Mouse (Mus musculus): ENCODE data around the gene Evi2b. TPM values are rescaled to one million over a fixed set of nuclear protein-coding genes. Genes with fewer than 3 reads are reported as not detected.

Evi2b gene
- polyA plus RNA-seq, 1 experiment from 2014 or later: not detected

DNA sequence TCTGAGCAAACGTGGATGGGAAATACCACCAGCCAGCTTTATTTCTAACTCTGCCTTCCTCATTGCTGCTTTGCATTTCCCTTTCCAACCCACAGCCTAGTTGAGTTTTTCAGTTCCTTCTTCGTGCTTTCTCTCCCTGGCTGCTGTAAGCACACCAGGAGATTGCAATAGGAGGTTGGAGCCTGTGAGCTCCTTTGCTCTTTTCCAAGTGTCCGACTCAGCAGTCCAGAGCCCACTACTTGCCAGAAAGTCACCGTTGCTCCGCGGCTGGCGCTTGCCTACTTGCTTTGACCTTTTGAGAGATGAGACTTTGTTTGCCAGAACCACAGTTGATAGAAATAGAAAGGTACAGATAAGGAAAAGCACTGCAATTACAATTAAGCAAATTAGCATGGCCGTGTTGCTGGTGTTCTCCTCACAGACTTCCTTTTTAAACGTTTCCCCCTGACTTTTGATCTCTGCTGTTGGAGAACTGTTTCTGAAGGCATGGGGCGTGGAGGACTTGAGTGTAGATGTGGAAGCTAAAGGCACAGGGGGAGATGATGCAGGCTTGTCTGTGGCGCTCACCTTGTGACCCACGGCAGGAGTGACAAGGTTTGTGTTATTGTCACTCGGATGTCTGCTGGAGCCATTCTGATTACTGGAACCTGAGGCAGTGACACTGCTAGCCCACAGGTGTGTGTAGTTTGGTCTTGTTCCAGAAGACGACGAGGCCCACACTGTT is 3.6 kb upstream of the Evi2b start:
- Histone ChIP-seq H3K36me3 (replicated peaks; ENCODE audit: control insufficient read depth, insufficient read depth) (peaks cover 11% of the 10 kb centered on the region), H3K9ac (no peak overlapping the region), H3K4me2 (replicated peaks) (no peak overlapping the region), H3K4me1 (replicated peaks; ENCODE audit: control insufficient read depth, insufficient read depth, low read length) (no peaks in the 10 kb centered on the region), H3K27ac (no peak overlapping the region), H3K27me3 (ENCODE audit: control insufficient read depth, insufficient read depth, low read length) (no peaks in the 10 kb centered on the region), H3K9me3 (ENCODE audit: control insufficient read depth, low read length) (no peaks in the 10 kb centered on the region), H3K4me3 (replicated peaks; ENCODE audit: low read length) (no peak overlapping the region)
- 86% methylated on average over 15 of the region's 15 CpGs for WGBS
- DNase-seq (ENCODE audit: low spot score) (no peak), ATAC-seq (ENCODE audit: low FRiP score) (no peak)

DNA sequence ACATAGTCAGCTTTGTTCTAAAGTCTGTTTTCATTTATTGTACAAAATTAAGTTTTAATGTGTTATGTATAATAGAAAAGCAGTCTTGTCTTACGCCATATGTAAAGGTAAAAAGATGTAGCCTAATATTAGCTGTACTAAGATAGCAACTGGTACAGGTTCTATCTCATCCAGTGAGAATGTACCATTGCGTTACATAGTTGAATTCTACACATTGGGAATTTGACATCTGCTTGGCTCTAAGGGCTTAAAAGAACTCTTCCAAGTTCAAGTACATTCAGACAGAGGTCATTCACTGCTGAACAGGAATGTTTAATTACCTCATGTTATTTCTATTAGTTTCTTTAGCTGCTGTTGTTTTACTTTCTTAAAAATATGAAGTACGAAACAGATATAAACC is 3.0 kb upstream of the Evi2b start:
- no peaks in the 10 kb centered on the region for H3K27me3 ChIP-seq (ENCODE audit: control insufficient read depth, insufficient read depth, low read length)
- WGBS: 93% methylated on average over 3 of the region's 3 CpGs
- no peak overlapping the region for H3K9ac ChIP-seq
- DNase-seq (ENCODE audit: low spot score): no peak
- no peak overlapping the region for H3K4me2 ChIP-seq (replicated peaks)
- peaks cover 11% of the 10 kb centered on the region for H3K36me3 ChIP-seq (replicated peaks; ENCODE audit: control insufficient read depth, insufficient read depth)
- no peaks in the 10 kb centered on the region for H3K4me1 ChIP-seq (replicated peaks; ENCODE audit: control insufficient read depth, insufficient read depth, low read length)
- ATAC-seq (ENCODE audit: low FRiP score): no peak
- no peaks in the 10 kb centered on the region for H3K9me3 ChIP-seq (ENCODE audit: control insufficient read depth, low read length)
- H3K4me3 ChIP-seq (replicated peaks; ENCODE audit: low read length): no peak overlapping the region
- no peak overlapping the region for H3K27ac ChIP-seq

DNA sequence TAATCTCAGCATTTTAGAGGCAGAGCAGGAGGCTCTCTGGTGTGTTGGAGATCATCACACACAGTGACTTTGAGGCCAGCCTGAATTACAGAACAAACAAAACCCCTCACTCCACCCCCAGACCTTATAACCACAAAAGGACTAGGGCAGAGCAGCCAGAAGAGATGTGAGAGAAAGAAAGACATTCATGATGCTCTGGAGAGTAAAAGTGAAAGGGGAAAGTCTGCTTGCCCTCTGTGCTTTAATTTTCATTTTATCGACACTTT is 681 bp upstream of the Evi2b start:
- no peaks in the 10 kb centered on the region for H3K4me1 ChIP-seq (replicated peaks; ENCODE audit: control insufficient read depth, insufficient read depth, low read length)
- 100% methylated on average over 1 of the region's 1 CpGs for WGBS
- no peak overlapping the region for H3K4me2 ChIP-seq (replicated peaks)
- no peaks in the 10 kb centered on the region for H3K27me3 ChIP-seq (ENCODE audit: control insufficient read depth, insufficient read depth, low read length)
- H3K36me3 ChIP-seq (replicated peaks; ENCODE audit: control insufficient read depth, insufficient read depth): peaks cover 11% of the 10 kb centered on the region
- ATAC-seq (ENCODE audit: low FRiP score) (no peak), DNase-seq (ENCODE audit: low spot score) (no peak)
- no peak overlapping the region for H3K4me3 ChIP-seq (replicated peaks; ENCODE audit: low read length)
- H3K27ac ChIP-seq: no peak overlapping the region
- no peak overlapping the region for H3K9ac ChIP-seq
- no peaks in the 10 kb centered on the region for H3K9me3 ChIP-seq (ENCODE audit: control insufficient read depth, low read length)

DNA sequence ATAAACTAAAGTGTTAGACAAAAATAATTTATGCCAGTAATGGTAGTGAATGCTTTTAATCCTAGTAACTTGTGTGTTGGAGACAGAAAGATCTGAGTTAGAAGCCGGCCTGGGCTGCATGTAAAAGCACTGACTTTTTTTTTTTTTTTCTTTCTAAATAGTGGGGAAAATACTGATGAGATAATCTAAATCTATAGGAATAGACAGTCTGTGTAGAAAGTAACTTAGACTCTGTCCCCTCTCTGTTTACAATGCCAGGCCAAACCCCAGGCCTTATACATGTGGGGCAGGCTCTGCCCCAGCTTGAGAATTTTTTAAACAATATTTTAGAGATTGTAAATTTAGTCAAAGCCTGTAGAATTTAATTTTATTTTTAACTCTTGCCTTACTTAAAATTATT is 618 bp downstream of the Evi2b start:
- H3K4me3 ChIP-seq (replicated peaks; ENCODE audit: low read length): no peak overlapping the region
- no peak overlapping the region for H3K9ac ChIP-seq
- no peak overlapping the region for H3K27ac ChIP-seq
- ATAC-seq (ENCODE audit: low FRiP score) (no peak), DNase-seq (ENCODE audit: low spot score) (no peak)
- 84% methylated on average over 1 of the region's 1 CpGs for WGBS
- no peak overlapping the region for H3K4me2 ChIP-seq (replicated peaks)
- H3K9me3 ChIP-seq (ENCODE audit: control insufficient read depth, low read length): no peaks in the 10 kb centered on the region
- no peaks in the 10 kb centered on the region for H3K4me1 ChIP-seq (replicated peaks; ENCODE audit: control insufficient read depth, insufficient read depth, low read length)
- no peaks in the 10 kb centered on the region for H3K27me3 ChIP-seq (ENCODE audit: control insufficient read depth, insufficient read depth, low read length)
- peaks cover 6% of the 10 kb centered on the region for H3K36me3 ChIP-seq (replicated peaks; ENCODE audit: control insufficient read depth, insufficient read depth)

DNA sequence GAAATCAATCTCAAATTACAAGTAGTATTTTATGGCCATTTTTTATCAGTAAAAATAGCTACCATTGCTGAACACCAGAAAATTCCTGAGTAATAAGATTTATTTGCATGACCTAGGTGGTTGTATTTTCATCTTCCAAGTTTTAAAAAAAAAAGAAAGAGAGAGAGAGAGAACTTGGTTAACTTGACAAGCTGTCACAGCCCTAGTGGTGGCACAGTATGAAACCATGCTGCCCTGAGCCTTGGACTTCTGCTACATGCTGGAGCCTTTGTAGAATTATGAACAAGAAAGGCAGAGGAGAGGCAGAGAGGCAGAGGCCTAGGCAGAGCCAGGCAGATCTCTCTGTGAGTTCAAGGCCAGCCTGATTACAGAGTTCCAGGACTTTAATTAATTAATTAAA is 1.6 kb downstream of the Evi2b start:
- no peak overlapping the region for H3K27ac ChIP-seq
- H3K36me3 ChIP-seq (replicated peaks; ENCODE audit: control insufficient read depth, insufficient read depth): no peaks in the 10 kb centered on the region
- H3K9ac ChIP-seq: no peak overlapping the region
- H3K4me1 ChIP-seq (replicated peaks; ENCODE audit: control insufficient read depth, insufficient read depth, low read length): no peaks in the 10 kb centered on the region
- ATAC-seq (ENCODE audit: low FRiP score) (no peak), DNase-seq (ENCODE audit: low spot score) (no peak)
- H3K4me2 ChIP-seq (replicated peaks): no peak overlapping the region
- H3K27me3 ChIP-seq (ENCODE audit: control insufficient read depth, insufficient read depth, low read length): no peaks in the 10 kb centered on the region
- H3K4me3 ChIP-seq (replicated peaks; ENCODE audit: low read length): no peak overlapping the region
- H3K9me3 ChIP-seq (ENCODE audit: control insufficient read depth, low read length): no peaks in the 10 kb centered on the region

DNA sequence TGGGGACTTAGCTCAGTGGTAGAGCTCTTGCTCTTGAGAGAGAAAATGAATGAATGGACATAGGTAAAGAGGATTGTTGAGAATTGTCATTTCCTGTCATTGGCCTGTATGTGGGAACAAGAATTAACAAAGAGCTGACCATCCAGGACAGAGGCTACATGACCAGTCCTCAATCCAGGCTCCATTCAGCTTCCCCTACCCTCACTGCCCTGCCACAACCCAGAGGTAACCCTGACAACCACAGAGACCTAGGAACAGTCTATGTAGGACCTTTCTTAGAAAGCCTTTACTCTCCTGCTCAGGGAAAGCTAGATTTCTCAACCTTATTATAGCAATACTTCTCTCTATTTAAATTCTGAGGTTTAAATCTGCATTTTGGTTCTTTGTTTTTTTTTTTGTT is 2.8 kb downstream of the Evi2b start:
- H3K9me3 ChIP-seq (ENCODE audit: control insufficient read depth, low read length): no peaks in the 10 kb centered on the region
- no peaks in the 10 kb centered on the region for H3K36me3 ChIP-seq (replicated peaks; ENCODE audit: control insufficient read depth, insufficient read depth)
- no peaks in the 10 kb centered on the region for H3K4me1 ChIP-seq (replicated peaks; ENCODE audit: control insufficient read depth, insufficient read depth, low read length)
- DNase-seq (ENCODE audit: low spot score) (no peak), ATAC-seq (ENCODE audit: low FRiP score) (no peak)
- H3K27ac ChIP-seq: no peak overlapping the region
- H3K4me2 ChIP-seq (replicated peaks): no peak overlapping the region
- no peak overlapping the region for H3K9ac ChIP-seq
- no peaks in the 10 kb centered on the region for H3K27me3 ChIP-seq (ENCODE audit: control insufficient read depth, insufficient read depth, low read length)
- no peak overlapping the region for H3K4me3 ChIP-seq (replicated peaks; ENCODE audit: low read length)

DNA sequence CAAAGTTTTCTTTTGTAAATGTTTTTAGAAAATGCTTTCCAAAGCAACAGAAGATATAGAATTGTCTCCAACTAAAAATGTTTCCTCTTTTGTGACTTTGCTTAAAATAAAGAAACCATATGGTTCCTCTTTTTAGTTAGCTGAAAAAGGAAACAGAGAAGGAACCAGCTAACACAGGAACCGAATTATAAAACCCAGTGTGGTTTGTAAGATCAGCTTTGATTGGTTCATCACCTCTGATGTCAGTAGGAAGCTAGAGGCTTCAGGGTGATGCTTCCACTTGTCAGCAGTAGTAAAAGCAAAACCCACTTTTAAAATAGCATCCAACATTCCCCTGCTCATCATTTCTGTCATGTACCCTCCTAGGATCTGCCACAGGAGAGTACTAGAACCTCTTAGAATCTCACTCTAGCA is 3.7 kb downstream of the Evi2b start:
- WGBS: 80% methylated on average over 1 of the region's 1 CpGs
- Histone ChIP-seq H3K9me3 (ENCODE audit: control insufficient read depth, low read length) (no peaks in the 10 kb centered on the region), H3K4me1 (replicated peaks; ENCODE audit: control insufficient read depth, insufficient read depth, low read length) (no peaks in the 10 kb centered on the region), H3K27me3 (ENCODE audit: control insufficient read depth, insufficient read depth, low read length) (no peaks in the 10 kb centered on the region), H3K36me3 (replicated peaks; ENCODE audit: control insufficient read depth, insufficient read depth) (no peaks in the 10 kb centered on the region), H3K4me2 (replicated peaks) (no peak overlapping the region), H3K4me3 (replicated peaks; ENCODE audit: low read length) (no peak overlapping the region), H3K27ac (no peak overlapping the region), H3K9ac (no peak overlapping the region)
- DNase-seq (ENCODE audit: low spot score): no peak
- no peak for ATAC-seq (ENCODE audit: low FRiP score)

DNA sequence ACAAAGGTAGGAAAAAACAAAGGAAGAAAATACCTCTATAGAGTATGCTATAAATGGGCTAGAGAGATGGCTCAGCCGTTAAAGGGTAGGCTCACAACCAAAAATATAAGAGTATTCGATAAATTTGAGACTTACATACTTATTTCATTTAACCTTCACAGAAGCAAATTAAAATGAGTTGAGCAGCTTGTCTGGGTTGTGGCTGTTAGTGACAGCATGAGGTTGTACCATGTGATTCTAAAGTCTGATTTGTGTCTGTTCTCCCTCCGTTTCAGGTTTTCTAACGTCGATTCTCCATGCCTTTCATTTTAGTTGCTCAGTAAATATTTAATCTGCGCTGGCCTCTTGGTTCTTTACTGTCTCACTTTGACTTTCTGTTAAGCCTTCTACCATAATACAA is 4.3 kb downstream of the Evi2b start:
- no peaks in the 10 kb centered on the region for H3K9me3 ChIP-seq (ENCODE audit: control insufficient read depth, low read length)
- no peak for ATAC-seq (ENCODE audit: low FRiP score)
- no peak overlapping the region for H3K9ac ChIP-seq
- no peak overlapping the region for H3K4me2 ChIP-seq (replicated peaks)
- H3K4me1 ChIP-seq (replicated peaks; ENCODE audit: control insufficient read depth, insufficient read depth, low read length): no peaks in the 10 kb centered on the region
- 88% methylated on average over 6 of the region's 6 CpGs for WGBS
- H3K36me3 ChIP-seq (replicated peaks; ENCODE audit: control insufficient read depth, insufficient read depth): no peaks in the 10 kb centered on the region
- DNase-seq (ENCODE audit: low spot score): no peak
- no peak overlapping the region for H3K4me3 ChIP-seq (replicated peaks; ENCODE audit: low read length)
- no peaks in the 10 kb centered on the region for H3K27me3 ChIP-seq (ENCODE audit: control insufficient read depth, insufficient read depth, low read length)
- no peak overlapping the region for H3K27ac ChIP-seq

DNA sequence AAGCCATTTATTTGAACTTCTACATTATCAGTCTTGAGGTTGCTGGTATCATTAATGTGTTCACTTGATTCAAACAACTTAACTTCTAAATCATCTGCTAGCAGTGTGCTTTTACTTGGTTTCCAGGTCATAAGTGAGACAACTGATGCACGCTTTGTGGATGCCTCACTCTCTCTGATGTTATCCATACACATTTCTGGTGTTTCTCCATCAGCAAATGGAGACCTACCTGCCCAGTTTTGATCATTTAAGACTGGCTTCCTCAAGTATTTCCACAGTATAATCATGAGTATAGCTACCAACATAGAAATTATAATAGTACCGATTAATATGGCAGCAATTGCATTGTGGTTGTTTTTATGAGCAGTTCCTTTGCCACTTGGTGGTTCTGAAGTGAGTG is 7.8 kb downstream of the Evi2b start:
- DNase-seq (ENCODE audit: low spot score) (no peak), ATAC-seq (ENCODE audit: low FRiP score) (no peak)
- H3K36me3 ChIP-seq (replicated peaks; ENCODE audit: control insufficient read depth, insufficient read depth): no peaks in the 10 kb centered on the region
- no peak overlapping the region for H3K4me3 ChIP-seq (replicated peaks; ENCODE audit: low read length)
- no peaks in the 10 kb centered on the region for H3K4me1 ChIP-seq (replicated peaks; ENCODE audit: control insufficient read depth, insufficient read depth, low read length)
- H3K9me3 ChIP-seq (ENCODE audit: control insufficient read depth, low read length): no peaks in the 10 kb centered on the region
- no peaks in the 10 kb centered on the region for H3K27me3 ChIP-seq (ENCODE audit: control insufficient read depth, insufficient read depth, low read length)
- no peak overlapping the region for H3K9ac ChIP-seq
- 100% methylated on average over 2 of the region's 2 CpGs for WGBS
- H3K27ac ChIP-seq: no peak overlapping the region
- no peak overlapping the region for H3K4me2 ChIP-seq (replicated peaks)

DNA sequence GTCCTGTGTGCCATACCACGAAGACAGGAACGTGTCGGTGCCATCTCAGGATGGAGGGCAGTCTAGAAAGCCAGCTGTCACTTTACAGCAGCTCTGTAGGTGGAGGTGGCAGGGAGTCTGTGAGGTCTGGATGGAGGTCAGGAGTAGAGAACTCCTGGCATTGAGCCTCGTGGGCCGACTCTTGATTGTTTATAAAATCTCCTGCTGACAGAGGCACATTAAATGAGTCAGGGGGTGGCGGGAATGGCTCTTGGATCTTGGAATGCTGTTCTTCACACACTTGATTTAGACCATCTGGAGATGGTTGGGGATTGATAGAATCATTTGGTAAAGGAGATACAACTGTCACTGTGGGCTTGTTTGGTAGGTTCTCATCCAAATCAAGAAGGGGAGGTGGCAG is 8.2 kb downstream of the Evi2b start:
- Histone ChIP-seq H3K4me2 (replicated peaks) (no peak overlapping the region), H3K27me3 (ENCODE audit: control insufficient read depth, insufficient read depth, low read length) (no peaks in the 10 kb centered on the region), H3K9ac (no peak overlapping the region), H3K36me3 (replicated peaks; ENCODE audit: control insufficient read depth, insufficient read depth) (no peaks in the 10 kb centered on the region), H3K9me3 (ENCODE audit: control insufficient read depth, low read length) (no peaks in the 10 kb centered on the region), H3K27ac (no peak overlapping the region), H3K4me3 (replicated peaks; ENCODE audit: low read length) (no peak overlapping the region), H3K4me1 (replicated peaks; ENCODE audit: control insufficient read depth, insufficient read depth, low read length) (no peaks in the 10 kb centered on the region)
- no peak for ATAC-seq (ENCODE audit: low FRiP score)
- DNase-seq (ENCODE audit: low spot score): no peak
- WGBS: 79% methylated on average over 6 of the region's 6 CpGs
